Mouse (Mus musculus): ENCODE measurements at regions not wholly inside any gene's neighbourhood (a gene's known extent, or its start where the extent isn't known, plus 50 kb on each side); places are given as distances from the start of the nearest gene placed in this dataset.

DNA sequence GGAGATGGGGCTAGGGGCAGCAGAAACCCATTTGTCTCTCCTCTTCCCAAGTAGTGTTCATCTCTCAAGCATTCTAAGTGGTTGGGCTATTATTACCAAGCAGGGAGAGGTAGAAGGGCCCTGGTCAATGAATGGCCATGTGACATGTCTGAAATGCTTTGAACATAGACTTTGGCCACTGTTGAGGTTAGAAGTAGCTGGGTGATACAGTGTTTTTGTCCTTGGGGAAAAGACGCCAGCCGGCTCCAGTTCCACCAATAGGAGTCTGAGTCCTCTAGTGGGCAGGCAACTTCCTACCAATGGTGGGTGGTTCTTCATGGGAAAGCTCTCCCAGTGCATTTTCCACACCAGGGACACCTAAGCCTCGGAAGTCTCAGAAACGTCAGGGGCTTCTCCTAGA, 497.3 kb upstream of the Mgmt start:
- Histone ChIP-seq H3K9ac (no peak overlapping the region), H3K9me3 (no peaks in the 10 kb centered on the region), H3K4me1 (peaks cover 8% of the 10 kb centered on the region; the same call in 1 of the 2 replicates), H3K36me3 (replicated peaks) (no peaks in the 10 kb centered on the region), H3K4me3 (no peak overlapping the region), H3K27me3 (replicated peaks) (no peaks in the 10 kb centered on the region), H3K27ac (no peak overlapping the region), H3K4me2 (no peak overlapping the region)
- WGBS, result 94% methylated on average over 4 of the region's 4 CpGs
- no peak for ATAC-seq (replicated peaks)

DNA sequence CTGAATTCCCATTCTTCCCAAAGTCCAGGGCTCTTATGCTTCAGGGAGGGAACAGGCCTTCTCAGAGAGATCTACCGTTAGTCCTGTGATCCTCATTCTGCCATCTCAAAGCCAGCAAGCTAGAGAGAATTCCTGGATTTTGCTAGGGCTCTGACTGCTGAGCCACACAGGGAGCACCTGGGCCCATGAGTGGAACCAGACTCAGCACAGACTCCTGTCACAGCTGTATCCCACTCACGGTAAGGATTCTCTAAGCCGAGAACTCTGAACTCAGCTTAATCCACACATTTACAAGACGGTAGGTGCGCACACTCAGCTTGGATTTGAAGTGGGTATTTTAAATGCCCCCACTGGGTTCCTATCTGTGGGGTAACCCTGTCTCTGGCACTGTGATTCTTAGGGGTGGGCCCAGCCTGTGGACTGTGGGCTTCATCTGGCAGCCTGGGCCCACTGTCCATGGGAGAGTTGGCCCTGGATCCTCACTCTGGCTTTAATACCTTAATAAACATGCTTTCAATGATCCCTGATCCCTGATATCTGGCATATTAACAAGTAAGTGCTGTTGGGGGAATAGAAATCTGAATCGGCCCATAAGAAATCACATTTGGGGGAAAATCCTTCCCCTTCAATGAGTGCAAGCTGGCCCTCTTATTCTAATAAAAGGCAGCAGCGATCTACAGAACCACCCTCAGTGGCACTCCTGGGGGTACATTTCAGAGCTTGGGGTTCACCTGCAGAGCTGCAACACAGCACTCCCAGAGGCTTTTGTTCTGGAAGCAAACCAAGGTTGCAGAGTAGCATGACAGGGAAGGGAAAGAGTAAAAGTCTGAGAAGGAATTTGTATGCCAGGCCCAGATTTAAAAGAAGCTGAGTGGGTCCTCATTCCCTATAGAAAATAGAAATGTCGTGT, 491.5 kb upstream of the Mgmt start:
- H3K9ac ChIP-seq, result no peak overlapping the region
- no peaks in the 10 kb centered on the region for H3K4me1 ChIP-seq
- no peaks in the 10 kb centered on the region for H3K36me3 ChIP-seq (replicated peaks)
- no peaks in the 10 kb centered on the region for H3K9me3 ChIP-seq
- ATAC-seq (replicated peaks), result no peak
- H3K27ac ChIP-seq, result no peak overlapping the region
- H3K4me3 ChIP-seq, result no peak overlapping the region
- 77% methylated on average over 8 of the region's 8 CpGs for WGBS
- no peaks in the 10 kb centered on the region for H3K27me3 ChIP-seq (replicated peaks)
- no peak overlapping the region for H3K4me2 ChIP-seq

DNA sequence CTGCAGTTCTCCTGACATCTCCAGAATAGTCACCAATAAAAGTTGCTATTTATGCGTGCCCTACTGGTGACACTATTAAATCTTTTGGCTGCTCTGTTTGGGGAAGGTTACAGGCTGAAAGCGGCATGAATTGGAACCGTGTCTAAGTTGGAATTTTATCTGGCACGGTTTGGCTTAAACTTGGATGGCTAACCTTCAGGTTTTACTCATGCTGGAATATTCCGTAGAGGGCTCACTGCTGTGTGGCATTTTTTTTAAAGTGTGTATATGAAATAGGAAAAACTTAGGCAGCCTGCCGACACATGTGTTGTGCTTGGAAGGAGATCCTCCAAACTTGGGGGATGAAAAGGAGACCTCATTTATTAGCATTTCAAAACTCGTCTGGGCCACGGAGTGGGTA, 489.0 kb upstream of the Mgmt start:
- no peak for ATAC-seq (replicated peaks)
- H3K27me3 ChIP-seq (replicated peaks), result 0 out of 2 replicates have a peak, but pooled peaks cover 2% of the 10 kb centered on the region
- no peaks in the 10 kb centered on the region for H3K4me1 ChIP-seq
- H3K27ac ChIP-seq, result no peak overlapping the region
- H3K36me3 ChIP-seq (replicated peaks), result no peaks in the 10 kb centered on the region
- no peak overlapping the region for H3K4me2 ChIP-seq
- H3K9me3 ChIP-seq, result no peaks in the 10 kb centered on the region
- 73% methylated on average over 8 of the region's 8 CpGs for WGBS
- no peak overlapping the region for H3K9ac ChIP-seq
- H3K4me3 ChIP-seq, result no peak overlapping the region

DNA sequence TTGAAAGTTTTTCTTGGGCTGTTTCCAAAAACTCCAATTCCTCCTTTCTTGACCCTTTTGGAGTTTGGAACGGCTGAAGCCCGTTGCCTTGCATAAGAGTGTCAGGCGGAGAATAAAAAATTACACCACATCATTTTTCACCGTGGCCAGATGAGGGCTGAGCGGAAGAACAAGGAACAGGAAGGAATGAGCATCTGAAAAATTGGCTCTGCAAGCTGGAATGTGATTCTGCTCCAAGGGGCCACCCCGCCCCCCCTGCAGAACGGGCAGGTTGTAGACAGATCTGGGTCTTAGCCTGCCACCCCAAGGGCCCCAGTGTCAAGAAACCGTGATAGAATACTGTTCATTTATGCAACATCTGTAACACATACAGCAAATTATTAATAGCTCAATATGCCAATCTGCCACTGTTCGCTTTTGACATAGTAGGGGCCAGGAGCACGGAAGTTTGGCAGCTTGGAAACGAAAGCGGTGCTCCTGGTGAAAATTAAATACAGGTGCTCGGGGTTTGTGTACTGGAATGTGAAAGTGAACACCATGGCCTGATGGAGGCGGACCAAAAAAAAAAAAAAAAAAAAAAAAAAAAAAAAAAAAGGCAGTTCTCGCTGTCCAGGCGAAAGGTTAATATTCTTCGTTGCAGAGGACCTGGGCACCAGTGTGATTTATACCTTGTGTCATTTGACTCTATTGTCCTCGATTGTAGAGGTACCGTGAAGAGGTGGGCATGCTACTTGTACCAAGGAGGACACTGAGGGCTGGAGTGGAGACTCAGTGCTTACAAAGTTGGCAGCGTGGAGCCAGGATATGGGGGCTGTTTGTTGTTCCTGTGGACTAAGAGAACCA, 487.9 kb upstream of the Mgmt start:
- no peaks in the 10 kb centered on the region for H3K36me3 ChIP-seq (replicated peaks)
- no peak overlapping the region for H3K9ac ChIP-seq
- no peaks in the 10 kb centered on the region for H3K9me3 ChIP-seq
- H3K4me1 ChIP-seq, result no peaks in the 10 kb centered on the region
- H3K27ac ChIP-seq, result no peak overlapping the region
- no peak overlapping the region for H3K4me3 ChIP-seq
- ATAC-seq (replicated peaks), result no peak
- WGBS, result 82% methylated on average over 20 of the region's 20 CpGs
- H3K27me3 ChIP-seq (replicated peaks), result 0 out of 2 replicates have a peak, but pooled peaks cover 2% of the 10 kb centered on the region
- no peak overlapping the region for H3K4me2 ChIP-seq

DNA sequence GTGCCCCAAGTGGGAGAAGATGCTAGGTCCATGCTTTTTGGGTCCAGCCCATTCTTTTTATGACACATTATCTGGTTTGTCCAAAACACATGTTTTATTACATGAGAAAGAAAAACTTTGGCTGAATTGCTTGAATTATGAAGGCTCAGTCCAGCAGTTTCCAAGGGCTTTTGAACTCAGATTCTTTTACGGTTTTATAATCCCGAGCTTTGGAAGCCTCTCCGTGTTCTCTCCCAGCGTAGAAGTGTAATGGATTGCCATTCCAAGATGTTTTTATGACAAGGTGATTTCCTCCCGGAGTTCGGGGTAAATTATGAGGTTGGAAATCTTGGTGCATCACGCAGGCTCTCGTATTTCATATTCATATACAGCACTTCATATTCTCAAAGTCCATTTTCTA, 479.6 kb upstream of the Mgmt start:
- Histone ChIP-seq H3K27me3 (replicated peaks) (0 out of 2 replicates have a peak, but pooled peaks cover 5% of the 10 kb centered on the region), H3K4me3 (no peak overlapping the region), H3K9ac (no peak overlapping the region), H3K4me1 (no peaks in the 10 kb centered on the region), H3K4me2 (no peak overlapping the region), H3K27ac (no peak overlapping the region), H3K36me3 (replicated peaks) (no peaks in the 10 kb centered on the region), H3K9me3 (no peaks in the 10 kb centered on the region)
- ATAC-seq (replicated peaks), result no peak
- 92% methylated on average over 8 of the region's 8 CpGs for WGBS

DNA sequence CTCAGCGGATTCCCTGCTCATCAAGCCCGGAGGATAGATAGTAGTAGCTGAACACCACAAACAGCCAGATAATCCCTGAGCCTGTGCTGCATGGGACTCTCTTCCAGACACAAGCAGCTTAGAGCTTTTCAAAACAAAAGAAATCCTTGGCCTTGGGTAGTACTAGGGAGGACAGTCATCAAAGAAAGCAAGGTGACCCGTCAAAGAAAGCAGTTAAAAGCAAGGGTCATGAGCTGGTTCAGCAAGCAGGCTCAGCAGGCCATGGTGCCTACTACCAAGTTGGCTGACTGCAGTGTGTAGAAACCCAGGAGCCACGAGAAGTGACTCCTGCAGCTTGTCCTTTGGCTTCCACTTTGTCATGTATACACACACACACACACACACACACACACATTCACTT, 477.1 kb upstream of the Mgmt start:
- WGBS, result 38% methylated on average over 4 of the region's 4 CpGs
- no peaks in the 10 kb centered on the region for H3K4me1 ChIP-seq
- H3K36me3 ChIP-seq (replicated peaks), result no peaks in the 10 kb centered on the region
- no peak for ATAC-seq (replicated peaks)
- H3K9ac ChIP-seq, result no peak overlapping the region
- no peaks in the 10 kb centered on the region for H3K9me3 ChIP-seq
- no peak overlapping the region for H3K27ac ChIP-seq
- no peak overlapping the region for H3K4me2 ChIP-seq
- no peak overlapping the region for H3K4me3 ChIP-seq
- H3K27me3 ChIP-seq (replicated peaks), result 0 out of 2 replicates have a peak, but pooled peaks cover 3% of the 10 kb centered on the region

DNA sequence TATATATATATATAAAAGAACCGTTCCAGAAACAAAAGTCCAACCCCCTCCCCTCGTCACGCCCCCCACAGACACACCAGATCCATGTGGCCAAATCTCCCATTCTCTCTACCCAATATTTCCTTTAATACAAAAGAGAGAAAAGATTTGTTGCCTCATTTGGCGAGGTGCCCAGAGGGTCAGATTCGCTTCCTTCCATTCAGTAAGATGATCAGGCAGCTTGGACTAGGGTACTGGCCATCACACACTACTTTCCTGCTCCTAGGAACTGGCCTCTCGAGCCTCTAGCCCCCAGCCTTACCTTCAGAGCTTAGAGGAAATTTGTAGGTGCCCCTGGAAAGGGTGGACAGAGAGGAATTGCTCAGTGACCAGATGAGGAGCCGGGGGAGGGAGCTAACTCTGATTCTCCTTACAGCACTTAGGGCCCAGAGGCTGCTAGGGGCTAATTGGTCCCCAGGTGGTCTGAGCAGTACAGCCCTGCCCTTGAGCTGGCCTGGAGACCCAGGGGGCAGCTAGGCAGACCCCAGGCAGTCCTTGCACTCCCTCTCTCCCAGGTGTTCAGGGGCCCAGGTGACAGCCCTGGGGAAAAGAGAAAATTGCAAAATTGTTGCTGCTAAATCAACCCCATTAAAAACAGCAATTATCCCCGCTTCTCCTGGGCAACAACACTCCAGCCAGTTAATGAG, 470.4 kb upstream of the Mgmt start:
- Histone ChIP-seq H3K4me2 (no peak overlapping the region), H3K4me3 (no peak overlapping the region), H3K36me3 (replicated peaks) (no peaks in the 10 kb centered on the region), H3K9me3 (no peaks in the 10 kb centered on the region), H3K27ac (no peak overlapping the region), H3K9ac (no peak overlapping the region), H3K4me1 (no peaks in the 10 kb centered on the region), H3K27me3 (replicated peaks) (no peaks in the 10 kb centered on the region)
- WGBS, result 62% methylated on average over 8 of the region's 8 CpGs
- no peak for ATAC-seq (replicated peaks)

DNA sequence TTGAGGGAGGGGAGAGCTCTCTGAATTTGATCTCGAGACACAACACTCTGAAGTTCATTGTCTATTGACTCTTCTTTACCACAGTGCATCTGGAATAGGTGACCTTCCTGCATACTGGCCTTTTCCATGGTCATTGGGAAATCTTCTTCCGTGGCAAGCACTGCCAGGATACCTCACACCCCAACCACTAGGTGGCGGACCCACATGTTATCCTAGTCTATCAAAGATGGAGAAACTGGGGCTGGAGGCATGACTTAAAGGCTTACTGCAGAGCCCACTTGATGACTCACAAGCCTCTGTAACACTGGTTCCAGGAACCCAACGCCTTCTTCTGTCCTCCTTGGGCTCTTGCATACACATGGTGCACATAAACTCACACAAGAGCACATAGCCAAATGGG, 467.2 kb upstream of the Mgmt start:
- H3K4me1 ChIP-seq, result peaks cover 8% of the 10 kb centered on the region; the same call in 1 of the 2 replicates
- 67% methylated on average over 4 of the region's 4 CpGs for WGBS
- no peak overlapping the region for H3K4me2 ChIP-seq
- no peak overlapping the region for H3K4me3 ChIP-seq
- H3K9me3 ChIP-seq, result no peaks in the 10 kb centered on the region
- H3K27ac ChIP-seq, result no peak overlapping the region
- no peak for ATAC-seq (replicated peaks)
- no peaks in the 10 kb centered on the region for H3K36me3 ChIP-seq (replicated peaks)
- no peaks in the 10 kb centered on the region for H3K27me3 ChIP-seq (replicated peaks)
- no peak overlapping the region for H3K9ac ChIP-seq

DNA sequence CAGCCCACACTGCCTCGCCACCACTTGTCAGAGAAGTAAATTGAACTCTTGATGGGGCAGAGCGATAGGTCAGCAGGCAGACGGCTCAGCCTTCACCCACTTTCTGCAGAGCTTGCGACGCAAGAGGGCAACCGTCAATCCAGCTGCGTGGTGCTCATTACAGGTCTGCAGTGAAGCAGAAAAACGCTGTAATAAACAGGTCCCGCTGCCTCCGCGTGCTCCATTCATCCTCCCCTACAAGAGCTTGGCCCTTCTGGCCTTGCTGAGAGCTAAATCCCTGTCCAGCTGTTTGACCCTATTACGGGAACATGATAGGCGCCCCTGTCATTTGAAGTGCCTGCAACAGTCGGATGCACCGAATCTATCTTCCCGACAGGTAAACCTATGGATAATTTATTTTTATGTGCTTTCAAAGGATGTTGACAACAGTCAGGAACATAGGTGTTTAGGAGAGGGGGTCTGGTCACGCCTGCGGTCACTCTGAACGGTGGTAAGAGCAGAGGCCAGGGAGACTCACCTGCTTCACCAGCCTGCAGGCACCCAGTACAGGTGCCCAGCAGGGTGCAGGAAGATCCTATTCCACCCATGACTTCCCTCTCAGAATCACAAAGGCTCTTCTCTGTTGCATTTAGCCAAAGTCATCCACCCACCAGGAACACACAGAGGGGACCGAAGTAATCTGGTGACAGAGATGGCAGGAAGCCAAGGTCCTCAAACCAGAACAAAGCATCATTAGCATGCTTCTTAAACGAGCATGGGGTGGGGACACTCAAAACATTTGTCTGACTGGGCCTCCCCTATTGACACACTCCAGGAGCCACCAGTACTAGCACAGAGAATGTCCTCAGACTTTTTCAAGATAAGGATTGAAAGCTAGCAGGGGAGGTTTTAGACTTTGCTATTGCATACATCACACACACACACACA, 464.1 kb upstream of the Mgmt start:
- Histone ChIP-seq H3K9me3 (no peaks in the 10 kb centered on the region), H3K4me1 (peaks cover 8% of the 10 kb centered on the region; the same call in 1 of the 2 replicates), H3K4me3 (no peak overlapping the region), H3K36me3 (replicated peaks) (no peaks in the 10 kb centered on the region), H3K27ac (no peak overlapping the region), H3K4me2 (no peak overlapping the region), H3K27me3 (replicated peaks) (peaks cover 5% of the 10 kb centered on the region; the same call in 1 of the 2 replicates), H3K9ac (no peak overlapping the region)
- 37% methylated on average over 21 of the region's 21 CpGs for WGBS
- no peak for ATAC-seq (replicated peaks)

DNA sequence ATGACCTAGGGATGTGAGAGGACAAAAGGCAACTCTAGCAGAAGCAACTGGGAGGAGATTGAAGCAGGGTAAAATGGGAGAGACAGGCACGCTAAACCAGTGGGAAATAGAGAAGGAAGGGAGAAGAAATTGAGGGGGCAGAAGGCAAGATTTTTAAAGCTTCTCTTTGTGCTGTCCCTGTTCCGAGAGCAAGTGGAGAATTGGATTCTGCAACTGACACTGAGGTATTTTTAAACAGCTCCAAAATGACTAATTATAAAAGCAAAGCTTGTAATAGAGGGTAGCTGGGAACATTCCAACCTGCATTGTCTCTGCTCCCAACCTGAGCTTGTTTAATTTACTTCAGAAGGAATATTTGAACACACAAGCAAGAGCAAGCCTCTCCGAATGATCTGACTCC, 460.7 kb upstream of the Mgmt start:
- Histone ChIP-seq H3K4me1 (peaks cover 8% of the 10 kb centered on the region; the same call in 1 of the 2 replicates), H3K9ac (no peak overlapping the region), H3K4me3 (no peak overlapping the region), H3K36me3 (replicated peaks) (no peaks in the 10 kb centered on the region), H3K9me3 (no peaks in the 10 kb centered on the region), H3K27ac (no peak overlapping the region), H3K4me2 (no peak overlapping the region), H3K27me3 (replicated peaks) (peaks cover 5% of the 10 kb centered on the region; the same call in 1 of the 2 replicates)
- ATAC-seq (replicated peaks), result no peak
- 75% methylated on average over 3 of the region's 3 CpGs for WGBS

DNA sequence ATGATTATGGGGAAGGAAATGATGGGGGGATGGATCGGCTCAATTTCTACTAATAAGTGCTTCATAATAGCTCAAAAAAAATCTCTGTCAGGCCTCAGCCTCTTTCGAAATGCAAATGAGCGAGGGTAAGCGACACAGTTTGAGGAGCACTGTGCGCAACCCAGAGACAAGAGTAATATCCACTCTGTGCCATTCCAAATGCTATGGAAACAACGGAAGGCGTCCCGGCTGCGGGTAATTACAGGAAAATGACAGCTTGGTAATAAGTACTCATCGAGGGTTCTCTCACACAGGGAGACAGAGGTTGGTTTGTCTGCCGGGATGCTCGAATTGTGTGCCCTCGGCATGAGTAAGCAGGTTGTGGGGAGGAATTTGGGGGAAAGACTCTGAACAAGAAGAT, 459.9 kb upstream of the Mgmt start:
- Histone ChIP-seq H3K9me3 (no peaks in the 10 kb centered on the region), H3K4me1 (peaks cover 8% of the 10 kb centered on the region; the same call in 1 of the 2 replicates), H3K9ac (no peak overlapping the region), H3K4me2 (no peak overlapping the region), H3K36me3 (replicated peaks) (no peaks in the 10 kb centered on the region), H3K27ac (no peak overlapping the region), H3K4me3 (no peak overlapping the region), H3K27me3 (replicated peaks) (peaks cover 5% of the 10 kb centered on the region; the same call in 1 of the 2 replicates)
- no peak for ATAC-seq (replicated peaks)
- 78% methylated on average over 13 of the region's 13 CpGs for WGBS
